Mouse (Mus musculus) midbrain, embryonic 16.5 days (tissue): ENCODE results near the gene Apip. TPM values are rescaled to one million over a fixed set of nuclear protein-coding genes. Genes with fewer than 3 reads are reported as not detected.

Experiments
- ATAC-seq: fragments of 200-750 bp; cut with Nextera tagmentation; 2 replicates; pipeline ENCODE4 v1.8.0; 2017; ENCODE audit warnings: moderate TSS enrichment
- H3K27ac ChIP-seq: fragments of 300-500 bp; sonication (generic); 2 replicates; pipeline ENCODE4 v1.5.1; 2014; ENCODE audit warnings: mild to moderate bottlenecking, low read length, mixed read lengths
- H3K27me3 ChIP-seq: fragments of 300-500 bp; sonication (generic); 2 replicates; pipeline ENCODE4 v1.6.1; 2014; ENCODE audit warnings: low read depth, low read length, mixed read lengths; ENCODE audit not compliant: control insufficient read depth, insufficient read depth
- H3K36me3 ChIP-seq: fragments of 300-500 bp; sonication (generic); 2 replicates; pipeline ENCODE4 v1.6.1; 2014; ENCODE audit warnings: mild to moderate bottlenecking, low read length, moderate library complexity, mixed read lengths; ENCODE audit not compliant: control insufficient read depth, insufficient read depth
- H3K4me1 ChIP-seq: fragments of 300-500 bp; sonication (generic); 2 replicates; pipeline ENCODE4 v1.6.1; 2014; ENCODE audit warnings: mild to moderate bottlenecking, low read length, mixed read lengths; ENCODE audit not compliant: control insufficient read depth, insufficient read depth
- H3K4me2 ChIP-seq: fragments of 300-500 bp; sonication (generic); 2 replicates; pipeline ENCODE4 v1.6.1; 2014; ENCODE audit warnings: mild to moderate bottlenecking, low read length, mixed read lengths
- H3K4me3 ChIP-seq: fragments of 300-500 bp; sonication (generic); 2 replicates; pipeline ENCODE4 v1.5.1; 2014; ENCODE audit warnings: low read depth, mild to moderate bottlenecking, low read length, moderate library complexity, mixed read lengths
- H3K9ac ChIP-seq: fragments of 300-500 bp; sonication (generic); 2 replicates; pipeline ENCODE4 v1.6.1; 2014; ENCODE audit warnings: low read depth, low read length, mixed read lengths
- H3K9me3 ChIP-seq: fragments of 300-500 bp; sonication (generic); replicated peaks from 2 replicates; pipeline ENCODE4 v1.6.1; 2014; ENCODE audit warnings: mild to moderate bottlenecking, low read length, mixed read lengths; ENCODE audit not compliant: control insufficient read depth, poor library complexity, severe bottlenecking
- WGBS: fragments of 180-500 bp; shearing (Covaris S2); extraction: QIAGEN DNeasy Blood & Tissue Kit; methylation state at CpG from one replicate; pipeline ENCODE4 v1.1.7; 2014; 5-methylcytosine and 5-hydroxymethylcytosine counted together
- polyA plus RNA-seq: library from polyadenylated mRNA; unstranded; fragments of >200 nt; fragmentation: Nextera tagmentation; extraction: Ambion mirVana; gene quantifications from 2 replicates; pipeline ENCODE4 v1.2.1, GENCODE M21; 2015

Apip gene
- polyA plus RNA-seq, 1 experiment from 2014 or later = 43.0 TPM

DNA sequence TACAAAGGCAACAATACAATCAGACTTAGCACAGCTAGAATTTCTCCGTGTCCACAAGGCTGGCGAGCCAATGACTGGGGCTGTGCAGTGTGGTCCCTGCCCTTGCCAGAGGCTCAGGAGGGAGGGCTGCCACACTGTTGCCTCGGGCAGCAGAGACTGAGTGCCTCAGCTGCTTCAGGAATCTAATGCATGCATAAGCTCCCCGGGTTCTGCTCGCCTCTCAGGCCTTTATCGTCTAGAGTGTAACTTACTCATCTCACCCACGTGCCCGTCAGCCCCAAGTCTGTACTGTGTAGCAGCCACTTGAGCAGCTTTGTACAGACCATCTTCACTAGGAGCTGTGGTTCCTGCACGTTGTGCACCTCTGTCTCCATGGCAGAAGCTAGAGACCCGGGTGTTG is 12.2 kb downstream of the Apip start:
- Histone ChIP-seq H3K9me3 (no peaks in the 10 kb centered on the region), H3K27me3 (no peaks in the 10 kb centered on the region), H3K4me3 (no peak overlapping the region), H3K36me3 (no peaks in the 10 kb centered on the region; the same call in 1 of the 2 replicates), H3K4me2 (no peak overlapping the region), H3K4me1 (no peaks in the 10 kb centered on the region), H3K9ac (no peak overlapping the region), H3K27ac (no peak overlapping the region)
- 64% methylated on average over 10 of the region's 10 CpGs for WGBS
- 0 out of 2 replicates have a peak, but pooled peaks have one; percentile 38 for ATAC-seq

GRCm38 (mm10) chr2:103086432-103086831 is 13.0 kb downstream of the Apip start:
- Histone ChIP-seq H3K27me3 (no peaks in the 10 kb centered on the region), H3K9me3 (no peaks in the 10 kb centered on the region), H3K4me3 (no peak overlapping the region), H3K36me3 (no peaks in the 10 kb centered on the region; the same call in 1 of the 2 replicates), H3K4me1 (no peaks in the 10 kb centered on the region), H3K4me2 (no peak overlapping the region), H3K27ac (no peak overlapping the region), H3K9ac (no peak overlapping the region)
- ATAC-seq = 0 out of 2 replicates have a peak, but pooled peaks have one; percentile 32
- WGBS = 6% methylated on average over 1 of the region's 1 CpGs

- H3K4me3 ChIP-seq = no peak overlapping the region
These were observed 14.6 kb downstream of the Apip start for GRCm38 (mm10) chr2:103088099-103088498.

GRCm38 (mm10) chr2:103089521-103089920 is 16.0 kb downstream of the Apip start:
- Histone ChIP-seq H3K27ac (no peak overlapping the region), H3K4me2 (no peak overlapping the region), H3K27me3 (no peaks in the 10 kb centered on the region), H3K4me1 (no peaks in the 10 kb centered on the region), H3K4me3 (no peak overlapping the region), H3K36me3 (peaks cover 10% of the 10 kb centered on the region), H3K9me3 (no peaks in the 10 kb centered on the region), H3K9ac (no peak overlapping the region)
- 36% methylated on average over 6 of the region's 6 CpGs for WGBS
- ATAC-seq = no peak

More at GRCm38 (mm10) chr2:103088099-103088498, 14.6 kb downstream of the Apip start:
- 97% methylated on average over 4 of the region's 4 CpGs for WGBS
- Histone ChIP-seq H3K27me3 (no peaks in the 10 kb centered on the region), H3K9ac (no peak overlapping the region), H3K9me3 (no peaks in the 10 kb centered on the region), H3K36me3 (no peaks in the 10 kb centered on the region; the same call in 1 of the 2 replicates), H3K27ac (no peak overlapping the region), H3K4me1 (no peaks in the 10 kb centered on the region), H3K4me2 (no peak overlapping the region)
- no peak for ATAC-seq

GRCm38 (mm10) chr2:103102595-103102994 is 29.1 kb downstream of the Apip start:
- 83% methylated on average over 5 of the region's 5 CpGs for WGBS

GRCm38 (mm10) chr2:103106172-103106571 is 32.7 kb downstream of the Apip start:
- Histone ChIP-seq H3K4me2 (no peak overlapping the region), H3K4me3 (no peak overlapping the region), H3K9ac (no peak overlapping the region), H3K4me1 (no peaks in the 10 kb centered on the region), H3K27me3 (no peaks in the 10 kb centered on the region), H3K27ac (no peak overlapping the region), H3K9me3 (no peaks in the 10 kb centered on the region), H3K36me3 (no peaks in the 10 kb centered on the region)
- 98% methylated on average over 2 of the region's 2 CpGs for WGBS
- no peak for ATAC-seq

More at GRCm38 (mm10) chr2:103102595-103102994, 29.1 kb downstream of the Apip start:
- Histone ChIP-seq H3K4me2 (no peak overlapping the region), H3K27me3 (no peaks in the 10 kb centered on the region), H3K9ac (no peak overlapping the region), H3K9me3 (no peaks in the 10 kb centered on the region), H3K4me1 (no peaks in the 10 kb centered on the region), H3K36me3 (no peaks in the 10 kb centered on the region), H3K27ac (no peak overlapping the region), H3K4me3 (no peak overlapping the region)
- ATAC-seq = no peak

DNA sequence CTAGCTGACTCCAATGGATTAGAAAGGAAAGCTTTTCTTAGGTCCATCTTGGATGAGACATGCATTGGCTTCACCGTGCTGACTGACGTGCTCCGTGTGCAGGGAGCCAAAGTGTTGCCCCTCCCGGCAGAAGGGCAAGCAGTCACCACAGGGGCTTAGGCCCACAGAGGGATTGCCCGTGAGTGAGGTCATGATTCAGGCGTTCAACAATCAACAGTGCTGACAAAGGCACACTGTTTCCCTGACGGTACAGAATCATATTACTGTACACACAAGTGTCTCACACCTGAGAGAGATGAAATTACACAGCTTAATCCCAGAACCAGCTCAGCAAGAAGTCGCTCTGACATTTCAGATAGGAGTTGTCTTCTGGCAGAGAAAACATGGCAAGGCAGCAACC is 38.2 kb downstream of the Apip start:
- H3K9me3 ChIP-seq = no peaks in the 10 kb centered on the region
- no peak for ATAC-seq
- WGBS = 64% methylated on average over 8 of the region's 8 CpGs

GRCm38 (mm10) chr2:103117212-103117611 is 43.7 kb downstream of the Apip start:
- no peak for ATAC-seq
- WGBS = 85% methylated on average over 5 of the region's 5 CpGs
- H3K27me3 ChIP-seq = no peaks in the 10 kb centered on the region
- no peak overlapping the region for H3K27ac ChIP-seq
- H3K9me3 ChIP-seq = no peaks in the 10 kb centered on the region
- no peak overlapping the region for H3K9ac ChIP-seq
- H3K4me1 ChIP-seq = 0 out of 2 replicates have a peak, but pooled peaks cover 3% of the 10 kb centered on the region
- H3K36me3 ChIP-seq = no peaks in the 10 kb centered on the region
- no peak overlapping the region for H3K4me2 ChIP-seq
- H3K4me3 ChIP-seq = no peak overlapping the region

More for the DNA sequence above, 38.2 kb downstream of the Apip start:
- Histone ChIP-seq H3K4me3 (no peak overlapping the region), H3K4me2 (no peak overlapping the region), H3K27ac (no peak overlapping the region), H3K9ac (no peak overlapping the region), H3K36me3 (no peaks in the 10 kb centered on the region), H3K27me3 (no peaks in the 10 kb centered on the region), H3K4me1 (no peaks in the 10 kb centered on the region)

DNA sequence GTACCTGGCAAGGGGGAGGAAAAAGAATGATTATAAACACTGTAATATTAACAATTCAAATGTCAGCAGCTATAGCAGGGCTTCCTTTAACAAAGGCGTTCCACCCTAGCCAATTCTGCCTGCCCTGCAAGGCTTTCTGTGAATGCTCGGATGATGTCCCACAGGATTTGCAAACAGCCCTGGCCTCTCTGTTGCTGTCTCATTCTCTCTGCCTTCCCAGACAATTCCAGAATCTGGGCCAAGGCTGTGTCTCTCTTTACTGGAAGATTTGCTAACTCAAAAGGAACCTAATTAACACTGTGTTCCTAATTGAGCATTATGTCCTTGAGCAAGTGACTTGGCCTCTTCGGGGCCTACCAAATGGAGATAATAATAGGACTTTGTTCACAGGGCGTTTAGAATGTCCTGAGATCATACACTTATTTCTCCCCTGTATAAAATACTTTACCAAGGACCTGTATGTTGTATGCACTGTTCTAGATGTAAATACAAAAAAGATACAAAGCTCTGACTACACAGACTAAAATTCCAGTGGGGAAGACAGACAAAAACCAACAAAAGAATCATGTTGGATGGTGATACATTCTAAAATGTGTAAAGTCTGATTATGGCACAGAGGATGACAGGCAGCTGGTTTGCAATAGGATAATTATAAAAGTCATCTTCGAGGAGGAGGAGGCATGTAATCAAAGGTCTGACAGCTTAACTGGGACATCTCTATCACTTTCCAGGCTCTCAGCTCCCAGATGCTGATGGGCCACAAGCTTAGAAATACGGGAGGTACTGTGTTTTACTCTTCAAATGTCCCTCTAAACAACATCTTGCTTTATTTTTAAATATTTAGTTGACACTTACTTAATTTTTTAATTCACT is 45.1 kb downstream of the Apip start:
- 0 out of 2 replicates have a peak, but pooled peaks have one; percentile 56 for ATAC-seq
- WGBS = 48% methylated on average over 6 of the region's 6 CpGs

More for the DNA sequence above, 45.1 kb downstream of the Apip start:
- no peak overlapping the region for H3K9ac ChIP-seq
- H3K27me3 ChIP-seq = no peaks in the 10 kb centered on the region
- no peak overlapping the region for H3K4me3 ChIP-seq
- H3K9me3 ChIP-seq = no peaks in the 10 kb centered on the region
- peak overlapping the region; percentile 13; the same call in 1 of the 2 replicates for H3K27ac ChIP-seq
- H3K36me3 ChIP-seq = no peaks in the 10 kb centered on the region
- H3K4me2 ChIP-seq = no peak overlapping the region
- H3K4me1 ChIP-seq = 0 out of 2 replicates have a peak, but pooled peaks cover 3% of the 10 kb centered on the region
